ENCODE assay signal across 28 mouse cellular contexts in genomic region chr1:152096045-152096444, GRCm38 (mm10).
"Had no signal": no experiment of that assay in that cellular context is flagged by ENCODE, and none has a peak within 500 bp of the region (broad histone marks: within the 10 kb centered on the region; RNA-seq: fewer than 3 reads in every experiment).

No protein-coding gene starts in this region.

- H3K36me3 ChIP-seq: embryonic facial prominence, embryonic 12.5 days; embryonic facial prominence, embryonic 13.5 days; embryonic facial prominence, embryonic 15.5 days; forebrain, embryonic 10.5 days; forebrain, embryonic 12.5 days; forebrain, embryonic 15.5 days; heart, embryonic 10.5 days had no signal

- H3K4me2 ChIP-seq: embryonic facial prominence, embryonic 12.5 days; embryonic facial prominence, embryonic 13.5 days; embryonic facial prominence, embryonic 15.5 days; forebrain, embryonic 12.5 days; forebrain, embryonic 13.5 days; forebrain, embryonic 15.5 days had no signal

- H3K27ac ChIP-seq: embryonic facial prominence, embryonic 12.5 days; embryonic facial prominence, embryonic 13.5 days; embryonic facial prominence, embryonic 15.5 days; forebrain, embryonic 10.5 days; forebrain, embryonic 12.5 days; forebrain, embryonic 13.5 days; forebrain, embryonic 15.5 days; gastrocnemius, adult 2 months; heart, adult 2 months; heart, embryonic 10.5 days had no signal

- ATAC-seq: forebrain, embryonic 13.5 days; forebrain, embryonic 14.5 days; forebrain, embryonic 15.5 days; forebrain, embryonic 16.5 days; forebrain, postnatal 0 days had no signal

- H3K9me3 ChIP-seq: embryonic facial prominence, embryonic 12.5 days; embryonic facial prominence, embryonic 13.5 days; embryonic facial prominence, embryonic 15.5 days; forebrain, embryonic 10.5 days; forebrain, embryonic 12.5 days; forebrain, embryonic 13.5 days; forebrain, embryonic 15.5 days; heart, embryonic 10.5 days had no signal

- DNase-seq: cerebellum, adult 2 months; cerebellum, adult 8-10 months; cerebellum, adult 9-10 months; cerebellum, adult 9-11 months; cerebellum, postnatal 10 days; cerebellum, postnatal 14 days; cerebellum, postnatal 25 days; cerebellum, postnatal 36 days; embryo, embryonic 11 days; forebrain, postnatal 0 days; gastrocnemius, adult 2 months; gastrocnemius, postnatal 10 days; gastrocnemius, postnatal 14 days; gastrocnemius, postnatal 25 days; gastrocnemius, postnatal 36 days; heart, adult 18-20 months; heart, adult 2 months had no signal

- H3K9ac ChIP-seq: embryonic facial prominence, embryonic 12.5 days; embryonic facial prominence, embryonic 13.5 days; embryonic facial prominence, embryonic 15.5 days; forebrain, embryonic 12.5 days; forebrain, embryonic 13.5 days; forebrain, embryonic 15.5 days; forebrain, postnatal 0 days had no signal

- H3K27me3 ChIP-seq: embryonic facial prominence, embryonic 12.5 days; embryonic facial prominence, embryonic 13.5 days; embryonic facial prominence, embryonic 15.5 days; forebrain, embryonic 12.5 days; forebrain, embryonic 13.5 days; forebrain, embryonic 15.5 days had no signal

- H3K4me3 ChIP-seq: embryonic facial prominence, embryonic 12.5 days; embryonic facial prominence, embryonic 13.5 days; embryonic facial prominence, embryonic 15.5 days; erythroblast, embryonic 14.5 days; forebrain, embryonic 10.5 days; forebrain, embryonic 12.5 days; forebrain, embryonic 13.5 days; forebrain, embryonic 15.5 days; gastrocnemius, adult 2 months; heart, adult 2 months; heart, embryonic 10.5 days had no signal
